Mouse (Mus musculus) cerebellum, adult 11 months (tissue): ENCODE measurements around the gene Ipo13.

Experiments
- DNase-seq: peaks from one replicate; pipeline ENCODE4 v3.0.0; 2022

Gene Ipo13

DNA sequence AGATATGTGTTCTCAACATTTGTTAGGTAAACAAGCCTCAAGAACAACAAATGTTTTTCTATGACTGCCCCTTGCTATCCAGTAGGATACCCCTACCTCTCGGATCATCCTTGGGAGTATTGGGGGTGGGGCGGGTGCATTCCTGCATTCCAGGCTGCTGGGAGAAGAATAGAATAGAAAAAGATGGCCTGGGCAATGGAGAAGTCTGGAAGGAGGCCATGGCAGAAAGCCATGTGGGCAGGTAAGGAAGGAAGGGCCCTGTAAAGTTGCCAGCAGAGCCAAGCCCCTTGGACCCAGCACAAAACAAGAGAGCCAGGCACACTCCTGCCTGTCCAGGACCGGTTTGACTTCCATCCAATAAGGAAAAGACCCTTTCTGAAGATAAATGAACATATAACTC, 1.4 kb downstream of the Ipo13 start:
- peak; percentile 83 for DNase-seq

DNA sequence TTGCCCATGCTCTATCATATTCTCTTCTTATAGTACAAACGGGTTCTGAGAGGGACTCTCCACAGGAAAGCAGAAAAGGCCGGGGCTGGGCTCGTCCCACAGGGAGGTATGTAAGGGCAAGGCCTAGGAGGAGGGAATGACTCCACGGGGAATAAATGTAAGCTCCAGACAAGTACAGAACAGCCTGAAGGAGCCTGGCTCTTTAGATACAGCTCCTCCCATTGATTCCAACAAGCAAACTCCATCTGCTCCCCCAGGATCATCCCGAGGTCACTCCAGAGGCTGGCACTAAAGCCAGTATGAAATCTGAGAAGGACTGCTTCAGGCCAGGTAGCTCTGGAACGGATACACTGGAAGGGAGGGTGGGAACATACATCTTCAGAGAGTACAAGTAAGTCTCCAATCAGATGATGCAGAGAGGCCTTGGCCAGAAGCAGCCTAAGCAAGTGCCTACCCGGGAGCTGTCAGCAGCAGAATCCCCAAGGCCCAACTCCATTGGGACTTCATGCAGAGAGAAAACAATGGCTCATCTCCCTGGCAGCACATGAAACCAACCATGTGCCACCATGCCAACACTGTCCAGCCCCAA, 2.0 kb downstream of the Ipo13 start:
- no peak for DNase-seq

DNA sequence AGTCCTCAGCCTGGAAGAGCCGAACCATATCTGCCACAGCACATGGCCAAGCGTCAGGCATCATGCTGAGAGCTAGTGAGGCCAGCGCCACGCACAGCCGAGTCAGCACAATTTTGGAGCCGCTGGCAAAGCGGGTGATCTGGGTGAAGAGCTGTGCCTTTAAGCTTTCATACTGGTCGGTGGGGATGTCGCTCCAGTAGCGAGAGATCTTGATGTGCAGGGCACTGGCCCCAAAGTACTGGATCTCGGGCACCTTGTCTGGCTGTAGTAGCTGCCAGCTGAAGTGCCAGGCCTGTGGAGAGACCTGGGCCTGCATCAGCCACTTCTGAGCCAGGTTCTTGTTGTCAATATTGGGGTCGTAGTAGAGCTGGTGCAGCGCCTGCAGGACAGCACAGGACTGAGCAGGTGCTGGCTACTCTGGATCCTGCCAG, 2.7 kb downstream of the Ipo13 start:
- peak; percentile 62 for DNase-seq

DNA sequence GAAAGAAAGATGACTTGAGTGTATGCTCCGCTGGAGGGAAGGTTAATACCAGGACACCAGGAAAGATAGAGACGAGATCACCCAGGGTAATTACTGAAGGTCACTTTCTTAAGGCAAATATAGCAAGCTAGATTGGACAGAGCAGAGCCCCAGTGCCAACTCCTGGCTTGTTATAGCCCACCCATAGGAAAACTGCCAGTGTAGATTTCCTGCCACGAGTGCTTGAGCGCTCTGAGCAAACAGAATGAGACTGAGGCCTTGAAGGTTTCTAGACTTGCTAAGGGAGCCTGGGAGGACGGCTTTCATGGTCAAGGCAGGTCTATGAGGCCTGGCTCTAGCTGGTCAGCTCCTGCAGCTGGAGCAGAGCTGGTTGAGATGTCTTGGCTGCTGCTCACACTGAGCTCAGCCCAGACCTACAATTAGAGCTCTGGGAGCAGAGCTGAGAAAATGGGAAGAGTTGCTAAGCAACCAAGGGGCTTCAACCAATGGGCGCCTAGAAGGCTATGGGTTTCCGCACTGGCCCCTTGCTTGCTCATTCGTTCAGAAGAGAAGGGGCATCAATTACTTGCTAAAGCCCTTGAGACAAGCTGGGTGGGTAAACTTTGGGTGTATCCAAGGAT, 5.9 kb downstream of the Ipo13 start:
- DNase-seq: no peak

DNA sequence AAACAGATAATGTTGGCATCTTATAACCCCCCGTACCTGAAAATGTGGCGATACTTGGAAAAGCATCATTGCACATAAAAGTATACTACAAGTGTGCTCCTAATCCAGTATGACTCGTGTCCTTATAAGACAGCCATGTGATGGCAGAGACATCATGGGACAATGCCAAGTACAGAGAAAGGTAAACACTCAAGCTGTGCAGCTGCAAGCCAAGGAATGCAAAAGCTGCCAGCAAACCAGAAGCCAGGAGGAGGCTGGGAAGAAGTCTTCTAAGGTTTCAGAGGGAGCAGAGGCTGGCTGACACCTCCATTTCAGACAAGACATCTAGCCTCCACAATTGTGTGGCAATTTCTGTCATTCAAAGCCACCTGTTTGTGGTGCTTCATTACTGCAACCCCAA, 8.6 kb downstream of the Ipo13 start:
- no peak for DNase-seq

DNA sequence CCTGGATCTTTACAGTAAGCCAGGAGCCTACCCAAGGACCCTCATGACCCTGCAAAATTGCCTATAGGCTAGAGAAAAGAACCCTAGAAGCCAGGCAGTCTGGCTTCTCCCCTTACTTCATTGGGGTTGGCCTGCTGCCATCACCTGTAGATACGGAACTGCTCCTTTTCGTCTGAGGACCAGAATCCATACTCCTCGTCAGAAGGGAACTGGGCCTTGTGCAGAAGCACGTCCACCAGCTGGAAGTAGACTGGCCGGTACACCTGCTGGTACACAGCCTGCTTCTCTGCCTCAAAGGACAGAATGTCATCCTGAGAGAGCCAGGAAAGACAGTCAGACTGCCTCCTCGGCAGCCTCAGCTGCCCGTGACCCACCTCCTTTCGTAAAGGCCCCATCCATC, 10.0 kb downstream of the Ipo13 start:
- no peak for DNase-seq

DNA sequence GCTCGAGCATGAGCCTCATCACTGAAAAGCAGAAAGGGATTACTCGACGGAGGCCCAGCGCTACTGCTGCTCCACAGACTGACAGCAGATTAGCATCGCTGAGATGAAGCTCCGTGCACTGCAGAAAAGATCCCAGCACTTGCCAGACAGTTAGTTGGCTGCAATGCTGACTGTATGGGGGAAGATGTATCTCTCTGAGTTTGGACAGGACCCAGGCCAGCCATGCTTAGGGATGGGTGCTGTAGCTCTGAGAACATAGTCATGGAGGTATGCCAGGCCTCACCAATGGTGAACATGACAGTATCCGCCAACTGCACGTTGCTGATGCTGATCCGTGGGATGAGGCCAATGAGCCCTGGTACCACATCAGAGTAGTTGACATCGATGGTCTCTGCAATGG, 10.7 kb downstream of the Ipo13 start:
- DNase-seq: no peak

DNA sequence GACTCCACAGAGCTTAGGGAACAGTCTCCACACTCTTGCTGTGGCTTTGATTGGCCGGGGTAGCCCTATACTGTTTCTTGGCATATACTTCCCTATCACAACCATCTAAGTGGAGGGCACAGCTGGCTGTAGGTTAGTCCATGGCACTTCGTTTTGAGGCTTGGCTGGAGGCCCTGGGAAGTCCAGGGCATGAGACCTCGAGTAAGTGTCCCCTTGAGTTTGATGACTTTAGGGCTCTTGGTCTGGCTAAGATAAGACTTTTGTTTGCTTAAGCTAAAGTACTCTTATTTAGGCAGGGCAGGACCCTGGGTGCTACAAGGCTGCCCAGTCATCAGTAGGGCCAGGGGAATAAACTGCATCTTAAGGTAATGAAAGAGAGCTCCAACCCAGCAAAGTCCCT, 16.7 kb downstream of the Ipo13 start:
- DNase-seq: no peak

DNA sequence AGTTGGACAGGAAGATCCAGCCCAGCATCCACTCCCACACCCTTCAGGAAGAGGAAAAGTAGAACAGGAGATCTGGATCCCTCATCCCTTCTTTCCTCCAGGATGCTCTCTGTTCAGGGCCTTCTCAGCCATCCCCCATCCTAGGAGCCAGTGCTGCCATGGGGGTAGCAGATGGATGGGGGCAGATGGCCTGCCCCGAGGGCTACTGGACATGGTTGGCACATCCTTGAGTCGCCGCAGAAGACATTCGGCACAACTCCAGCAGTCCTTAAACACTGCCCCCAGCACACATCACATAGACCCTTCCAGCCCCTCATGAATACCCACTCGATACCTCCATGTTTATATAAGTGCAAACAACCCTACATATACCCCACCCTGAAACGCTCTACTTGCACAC, 18.8 kb downstream of the Ipo13 start:
- DNase-seq: peak; percentile 68

DNA sequence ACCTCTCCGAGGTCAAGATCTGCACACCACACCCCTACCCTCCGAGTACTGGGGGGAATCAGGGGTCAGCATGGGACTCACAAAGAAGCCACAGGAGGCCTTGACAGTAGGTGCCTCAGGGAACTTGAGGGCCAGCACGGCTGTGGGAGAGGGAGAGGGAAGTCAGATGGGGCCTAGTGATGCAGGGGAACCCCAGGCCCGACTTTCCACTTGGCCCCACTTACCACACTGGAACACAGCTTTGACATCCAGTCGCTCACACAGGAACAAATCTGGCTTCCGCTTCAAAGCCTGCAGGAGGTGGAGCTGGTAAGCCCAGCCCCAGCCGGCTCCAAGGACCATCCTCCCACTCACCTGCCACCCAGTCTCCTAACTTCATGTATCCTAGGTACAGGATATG, 19.5 kb downstream of the Ipo13 start:
- DNase-seq: no peak

DNA sequence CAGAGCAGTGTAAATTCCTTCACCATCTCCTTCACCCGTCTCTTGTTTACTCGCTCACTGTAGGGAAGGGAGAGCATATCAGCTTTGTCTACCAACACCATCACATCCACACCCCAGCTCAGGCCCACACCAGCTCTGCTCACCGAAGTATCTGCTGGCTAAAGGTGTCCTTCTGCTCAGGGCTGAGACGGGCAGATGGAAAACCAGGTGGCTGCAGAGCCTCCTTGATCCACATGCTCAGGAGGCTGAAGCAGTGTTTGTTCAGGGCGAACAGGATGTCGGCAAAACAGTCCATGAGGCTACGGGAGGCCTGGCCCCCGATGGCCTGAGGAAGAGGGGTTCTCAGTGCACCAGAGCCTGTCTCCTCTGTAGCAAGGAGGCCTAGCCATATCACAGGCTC, 20.2 kb downstream of the Ipo13 start:
- DNase-seq: no peak

DNA sequence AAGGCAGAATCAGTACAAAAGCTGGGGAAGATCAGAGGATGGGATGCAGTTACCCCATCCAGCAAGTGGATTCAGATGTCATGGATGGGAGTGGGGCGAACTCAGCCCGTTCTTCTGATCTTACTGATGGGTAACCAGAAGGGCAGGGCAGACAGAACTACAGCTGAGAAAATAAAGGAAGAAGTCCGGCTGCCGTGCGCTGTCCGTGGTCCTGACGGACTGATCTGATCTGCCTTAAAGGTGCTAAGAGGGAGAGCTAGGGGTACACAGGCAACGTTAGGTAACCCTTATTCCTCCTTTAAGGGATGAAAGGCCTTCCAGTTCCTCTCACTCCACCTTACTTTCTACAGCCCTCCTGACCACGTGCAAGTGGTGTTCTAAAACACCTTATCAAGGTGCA, 21.4 kb downstream of the Ipo13 start:
- DNase-seq: no peak

DNA sequence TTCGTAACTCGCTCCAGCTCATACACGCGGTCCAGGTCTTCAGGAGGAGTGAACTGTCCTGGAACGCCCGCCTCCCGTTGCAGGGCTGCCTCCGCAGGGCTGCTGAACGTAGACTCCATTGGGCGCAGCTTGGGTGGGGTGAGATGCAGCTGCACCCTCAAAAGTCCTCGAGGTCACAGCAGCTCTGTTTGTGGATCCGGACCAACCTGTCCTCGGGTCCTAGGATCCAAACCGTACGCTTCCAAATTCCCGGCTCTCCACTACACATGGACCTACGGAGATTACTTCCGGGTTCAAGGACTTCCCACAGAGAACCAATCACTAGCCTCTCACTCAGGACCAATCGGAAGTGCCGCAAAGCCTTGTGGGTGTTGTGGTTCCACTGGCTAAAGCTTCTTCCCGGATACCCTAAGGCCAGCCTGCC, 23.0 kb downstream of the Ipo13 start, which contains the start of gene Dph2:
Gene Dph2, minus strand, starts transcription at position 295 of the 424 bp plus-strand sequence.
- peak; percentile 82 for DNase-seq

DNA sequence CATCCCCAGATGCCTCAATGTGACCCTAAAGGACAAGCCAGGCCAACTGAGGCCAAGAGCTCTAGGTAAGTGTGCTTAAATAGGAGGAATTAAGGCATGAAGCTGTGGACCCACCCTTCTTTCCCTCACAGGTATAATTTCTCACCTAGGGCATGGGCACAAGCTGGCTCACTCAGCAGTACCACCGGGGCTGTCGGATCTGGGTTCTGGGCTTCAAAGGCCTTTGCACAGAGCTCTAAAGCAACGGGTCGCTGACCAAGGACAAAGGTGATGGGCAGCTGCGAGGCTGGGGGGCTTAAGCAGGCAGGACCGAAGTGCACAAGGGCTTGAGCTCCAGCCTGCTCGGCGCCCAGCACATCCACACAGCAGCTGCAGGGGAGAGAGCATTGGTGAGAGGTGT, 24.0 kb downstream of the Ipo13 start:
- DNase-seq: no peak

DNA sequence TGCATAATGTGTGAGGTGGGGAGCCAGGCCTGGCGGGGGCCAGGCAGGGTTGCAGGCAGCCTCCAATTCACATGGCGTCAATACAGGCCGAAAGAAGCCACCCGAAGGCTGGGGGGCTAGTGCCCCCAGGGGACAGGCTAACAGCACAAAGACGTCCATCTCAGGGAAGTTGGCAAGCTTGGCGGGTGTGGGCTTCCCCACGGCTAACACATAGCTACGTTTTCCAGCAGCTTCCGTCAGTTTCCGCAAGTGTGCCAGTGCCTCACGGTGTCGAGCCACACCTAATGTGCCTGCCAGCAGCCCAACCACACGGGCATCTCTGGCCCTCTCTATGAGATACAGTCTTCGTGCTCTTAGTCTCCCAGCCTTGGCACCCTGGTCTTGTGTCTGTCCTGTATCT, 24.8 kb downstream of the Ipo13 start:
- DNase-seq: no peak

DNA sequence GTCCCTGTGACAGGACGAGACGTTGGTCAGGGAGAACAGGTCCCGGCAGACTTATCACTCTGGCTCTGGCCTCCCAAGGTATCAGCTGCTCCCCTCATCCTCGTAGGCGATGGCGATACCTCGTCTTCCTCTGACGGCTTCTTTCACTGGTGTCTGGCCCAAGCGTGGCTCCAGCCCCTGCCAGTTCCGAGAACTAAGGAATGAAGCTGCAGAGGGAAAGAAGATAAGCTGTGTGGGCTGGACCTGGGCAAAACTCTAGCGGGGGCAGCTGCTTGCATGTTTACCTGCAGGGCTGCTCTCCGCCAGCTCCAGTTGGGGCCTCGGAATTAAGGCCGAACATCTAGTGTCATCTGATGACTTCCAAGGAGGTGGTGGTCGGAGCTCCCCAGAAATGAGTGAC, 25.3 kb downstream of the Ipo13 start:
- no peak for DNase-seq

DNA sequence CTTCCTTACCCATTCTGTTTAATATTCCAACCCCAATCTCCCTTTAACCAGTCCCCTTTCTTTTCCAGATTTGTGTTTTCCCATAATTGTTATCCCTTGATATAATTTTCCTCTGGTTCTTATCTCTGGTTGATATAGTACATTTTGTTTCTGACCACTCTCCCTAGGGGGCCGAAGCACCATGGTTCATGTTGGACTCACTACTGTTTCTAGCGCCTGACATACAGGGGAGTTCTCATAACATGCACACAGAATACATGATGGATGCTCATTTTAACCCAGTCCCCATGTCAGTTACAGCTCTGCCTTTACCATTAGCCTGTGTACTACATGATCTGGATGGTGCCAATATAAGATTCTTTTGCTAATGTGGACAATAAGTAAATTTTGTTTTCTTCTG, 26.9 kb downstream of the Ipo13 start:
- DNase-seq: no peak

DNA sequence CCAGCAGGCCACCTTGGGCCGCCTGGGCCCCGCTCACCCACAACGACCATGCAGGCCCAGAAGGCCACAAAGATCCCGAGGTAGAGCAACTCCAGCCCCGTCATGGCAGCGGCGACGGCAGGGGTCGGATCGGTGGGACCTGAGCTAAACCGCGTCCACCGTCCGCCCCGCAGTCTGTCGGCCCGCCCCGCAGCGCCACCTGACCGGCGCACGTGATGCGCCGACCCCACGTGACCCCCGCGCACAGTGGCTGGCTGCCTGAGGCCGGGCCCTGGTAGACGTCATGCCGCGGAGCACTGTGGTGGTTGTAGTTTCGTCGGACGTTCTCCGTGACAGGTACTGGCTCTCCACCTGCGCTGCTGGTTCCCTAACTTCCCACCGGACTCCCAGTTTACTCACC, 27.7 kb downstream of the Ipo13 start, which contains the start of gene Atp6v0b:
Gene Atp6v0b, minus strand, starts transcription at position 201 of the 400 bp plus-strand sequence.
- peak; percentile 94 for DNase-seq

DNA sequence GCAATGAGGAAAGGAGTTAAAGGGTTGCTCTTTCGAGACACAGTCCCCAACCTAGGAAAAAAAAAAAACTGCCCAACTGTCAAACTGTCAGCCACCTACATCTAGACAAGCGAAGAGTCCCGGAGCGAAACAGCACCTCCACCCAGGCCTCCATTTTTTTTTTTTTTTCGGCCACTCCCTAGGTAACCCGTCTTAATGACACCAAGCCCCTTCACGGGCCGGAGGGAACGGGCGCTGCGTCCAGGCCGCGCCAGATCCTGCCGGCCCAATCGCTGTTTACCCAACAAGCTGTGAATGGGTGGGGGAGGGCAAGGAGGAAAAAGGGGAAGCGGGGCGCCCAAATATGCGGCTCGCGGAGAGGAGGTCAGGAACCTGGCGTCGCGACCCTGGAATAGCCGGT, 28.2 kb downstream of the Ipo13 start:
- DNase-seq: no peak

DNA sequence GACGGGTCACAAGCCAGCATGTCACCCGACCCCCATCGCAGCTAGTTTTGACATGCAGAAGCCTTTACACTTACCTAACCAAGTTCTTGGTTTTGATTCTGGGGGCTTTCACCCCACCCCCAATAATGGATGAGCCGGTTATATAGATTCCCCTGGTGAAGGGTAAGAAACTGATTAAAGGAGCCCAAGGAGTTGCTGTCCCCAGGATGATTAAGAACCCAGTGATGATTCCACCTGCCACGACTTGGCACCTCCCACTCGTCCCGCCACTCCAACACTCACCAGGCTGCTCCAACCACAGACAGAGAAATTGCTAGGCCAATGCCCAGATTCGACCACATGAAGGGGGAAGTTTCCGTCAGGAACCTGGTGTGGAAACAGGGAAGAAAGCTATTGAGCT, 28.8 kb downstream of the Ipo13 start:
- DNase-seq: no peak

DNA sequence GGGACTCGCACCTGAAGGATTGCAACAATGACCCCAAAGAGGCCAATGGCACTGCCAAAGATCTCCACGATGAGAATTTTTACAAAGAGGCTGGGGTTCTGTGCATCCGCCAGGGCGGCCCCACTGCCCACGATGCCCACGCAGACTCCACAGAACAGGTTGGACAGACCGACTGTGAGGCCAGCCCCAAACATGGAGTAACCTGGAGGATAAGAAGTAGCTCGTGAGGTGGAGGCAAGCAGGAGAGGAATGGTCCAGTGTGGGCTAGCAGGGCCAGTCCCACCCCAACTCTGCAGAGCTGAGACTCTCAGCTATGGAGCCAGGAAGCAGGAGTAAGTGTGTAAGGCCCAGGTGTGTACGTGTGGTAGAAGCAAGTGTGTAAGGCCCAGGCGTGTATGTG, 29.7 kb downstream of the Ipo13 start:
- no peak for DNase-seq

DNA sequence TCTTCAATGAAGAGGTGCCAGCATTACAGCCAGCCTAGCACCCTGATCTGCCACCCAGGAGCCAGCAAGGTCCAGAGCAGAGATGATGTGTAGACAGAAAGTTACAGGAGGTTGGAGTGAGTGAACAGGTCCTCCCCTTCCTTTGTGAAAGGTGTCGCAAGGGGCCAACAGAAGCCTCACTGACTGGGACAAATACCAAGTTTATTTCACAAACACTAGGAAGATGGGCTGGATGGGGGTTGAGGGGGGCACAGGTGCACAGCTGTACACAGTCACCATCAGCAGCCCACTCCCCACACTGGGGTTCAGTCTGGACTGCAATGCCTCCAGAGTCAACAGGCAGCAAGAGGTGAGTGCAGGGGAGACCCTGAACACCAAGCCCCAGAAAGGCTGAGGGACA, 30.7 kb downstream of the Ipo13 start:
- DNase-seq: no peak

DNA sequence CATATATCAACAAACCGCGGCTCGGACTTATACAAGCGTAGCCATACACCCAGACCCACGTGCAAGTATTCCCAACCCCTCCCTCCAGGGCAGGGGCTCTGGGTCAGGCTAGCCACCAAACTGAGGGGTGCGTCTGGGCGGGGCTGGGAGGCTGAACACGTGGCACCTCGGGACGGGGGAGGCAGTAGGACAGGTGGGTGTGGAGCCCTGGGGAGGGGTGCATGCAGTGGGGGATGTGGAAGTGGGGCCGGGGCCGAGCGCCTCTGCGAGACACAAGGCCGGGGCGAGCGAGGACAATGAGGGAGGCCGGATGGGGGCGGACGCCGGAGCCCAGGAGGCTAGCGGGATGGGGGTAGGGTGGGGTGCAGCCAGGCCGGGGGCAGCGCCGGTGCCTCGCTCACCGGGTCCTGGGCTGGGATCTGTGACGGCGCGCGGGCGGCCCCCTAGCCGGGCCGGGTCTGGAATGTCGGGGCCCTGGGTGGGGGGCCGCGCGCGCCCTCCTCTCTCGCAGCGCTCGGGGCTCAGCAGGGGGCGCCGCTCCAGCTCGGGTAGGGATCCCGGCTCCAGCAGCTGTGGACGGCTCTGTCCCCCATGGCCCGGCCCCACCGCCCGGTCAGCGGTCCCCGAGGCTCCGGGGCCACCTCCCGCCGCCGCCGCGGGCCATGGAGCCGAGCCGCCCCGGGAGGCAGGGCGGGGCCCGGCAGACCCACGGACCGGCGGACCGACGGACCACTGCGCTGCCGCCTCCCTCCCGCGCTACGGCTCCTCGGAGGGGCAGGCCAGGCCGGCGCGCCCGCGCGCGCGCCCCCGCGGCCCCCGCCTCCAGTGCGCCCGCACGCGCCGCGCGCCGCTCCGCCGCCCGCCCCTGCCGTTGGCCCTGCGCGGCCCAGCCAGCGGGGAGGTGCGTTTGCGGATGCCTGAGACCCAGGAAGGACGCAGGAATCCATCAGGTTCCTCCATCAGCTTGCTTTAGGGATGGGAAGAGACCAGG, 31.8 kb downstream of the Ipo13 start, which contains the start of gene B4galt2:
Gene B4galt2, minus strand, starts transcription at position 787 of the 991 bp plus-strand sequence.
- DNase-seq: peak; percentile 62

DNA sequence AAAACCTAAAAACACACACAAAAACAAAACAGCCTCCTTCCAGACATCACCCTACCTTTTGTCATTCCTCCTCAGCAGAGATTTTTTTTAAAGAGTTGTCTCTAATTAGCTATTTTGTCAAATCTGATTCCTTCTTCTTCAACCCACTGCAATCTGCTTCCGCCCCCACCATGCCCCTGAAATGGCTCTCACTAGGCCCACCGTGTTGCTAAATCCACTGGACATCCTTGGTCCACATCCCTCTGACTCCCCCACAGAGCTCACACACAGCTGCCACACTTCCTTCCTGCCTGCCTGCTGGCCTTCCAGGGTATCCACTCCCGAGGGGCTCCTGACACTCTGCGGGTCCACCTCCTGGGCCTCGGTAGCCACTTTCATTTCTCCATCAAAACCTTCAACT, 36.1 kb downstream of the Ipo13 start:
- DNase-seq: no peak
